Mouse (Mus musculus) thymus, adult 2 months (tissue): ENCODE data around the gene Ecel1.

Source experiments
- CTCF ChIP-seq: fragments of 200-500 bp; IDR thresholded peaks from 2 replicates; pipeline ENCODE4 v1.5.1; 2012; ENCODE audit warnings: mild to moderate bottlenecking, control low read depth, low read length, moderate library complexity, borderline replicate concordance; ENCODE audit not compliant: control insufficient read depth, poor library complexity, insufficient read depth; ENCODE audit errors: extremely low read depth
- POLR2A ChIP-seq: fragments of 200-500 bp; IDR thresholded peaks from 2 replicates; pipeline ENCODE4 v1.6.1; 2012; ENCODE audit warnings: mild to moderate bottlenecking, low read length, control low read depth, moderate library complexity; ENCODE audit not compliant: control insufficient read depth, poor library complexity, insufficient read depth; ENCODE audit errors: extremely low read depth

DNA sequence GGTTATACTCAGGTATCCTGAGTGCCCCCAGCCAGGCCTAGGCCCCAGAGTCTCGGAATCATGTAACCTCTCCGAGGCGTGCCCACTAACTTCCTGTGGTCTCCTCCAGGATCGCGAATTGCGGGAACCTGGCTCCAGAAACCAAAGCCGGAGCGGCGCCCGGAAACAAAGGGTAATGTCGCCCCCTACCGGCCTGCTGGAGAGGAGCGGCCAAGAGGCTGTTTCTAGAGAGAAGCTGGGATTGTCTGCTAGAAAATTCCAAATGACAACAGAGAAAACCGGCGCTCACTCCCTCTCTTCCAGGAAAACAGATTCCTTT is 30.7 kb upstream of the Ecel1 start:
- peak; percentile 93 for TF ChIP-seq CTCF
- TF ChIP-seq POLR2A: no peak
